Mouse (Mus musculus): ENCODE measurements around the gene Gtf2i.

GRCm38 (mm10) chr5:134291096-134291495, 23.5 kb downstream of the Gtf2i start:
- TF ChIP-seq CTCF (IDR thresholded peaks at IDR 0.05; ENCODE audit: extremely low read depth, insufficient read depth, insufficient read length, insufficient replicate concordance): no peak
- no peak for TF ChIP-seq POLR2A (IDR thresholded peaks at IDR 0.05; ENCODE audit: low read depth, low read length)
